In genomic region chr9:107381723-107382122, GRCm38 (mm10) we compare ENCODE assay signal across 8 mouse cellular contexts. TPM values are rescaled to one million over a fixed set of nuclear protein-coding genes. Genes with fewer than 3 reads are reported as not detected.
DNase-seq lines count a peak whose midpoint lies in the region; ATAC-seq lines count a peak whose summit lies in the region.

No protein-coding gene starts in this region.

- peaks cover 82% of the 10 kb centered on the region for H3K27me3 ChIP-seq in embryonic facial prominence, embryonic 14.5 days (replicated peaks; ENCODE audit: control insufficient read depth, insufficient read depth, low read length)

- 11% methylated on average over 8 of the region's 8 CpGs for WGBS in embryonic facial prominence, embryonic 14.5 days

- no peaks in the 10 kb centered on the region for H3K36me3 ChIP-seq in embryonic facial prominence, embryonic 14.5 days (ENCODE audit: control insufficient read depth, insufficient read depth, low read length)

- no peaks in the 10 kb centered on the region for H3K4me1 ChIP-seq in embryonic facial prominence, embryonic 14.5 days (ENCODE audit: control insufficient read depth, insufficient read depth, low read length)

- no peak overlapping the region for H3K27ac ChIP-seq in embryonic facial prominence, embryonic 14.5 days (replicated peaks; ENCODE audit: low read depth, low read length)

- ATAC-seq in embryonic facial prominence, embryonic 14.5 days (ENCODE audit: low read depth): no peak

- H3K4me3 ChIP-seq in embryonic facial prominence, embryonic 14.5 days (ENCODE audit: low read depth, low read length): no peak overlapping the region

- DNase-seq in kidney, postnatal 10 days: peak; percentile 75
- no peak for DNase-seq in kidney, adult 8-10 months
- peak; percentile 56 for DNase-seq in ZHBTc4 (ENCODE audit: low read depth, low spot score)
- DNase-seq in embryonic facial prominence, embryonic 14.5 days (ENCODE audit: low spot score): peak; percentile 60
- peak; percentile 48 for DNase-seq in lung, postnatal 10 days
- no peak for DNase-seq in right cerebral cortex, postnatal 4 days
- DNase-seq in cerebellum, postnatal 14 days: no peak
- no peak for DNase-seq in left cerebral cortex, adult 11 months (ENCODE audit: low spot score)

- H3K4me2 ChIP-seq in embryonic facial prominence, embryonic 14.5 days (ENCODE audit: low read depth, low read length): no peak overlapping the region

- H3K9me3 ChIP-seq in embryonic facial prominence, embryonic 14.5 days (ENCODE audit: control insufficient read depth, low read length): no peaks in the 10 kb centered on the region

- no peak overlapping the region for H3K9ac ChIP-seq in embryonic facial prominence, embryonic 14.5 days (ENCODE audit: low read depth, low read length)

RNA-seq across cellular contexts. Expression of gene Cacna2d2, which starts 17.7 kb away (rescaled TPM):
- polyA plus RNA-seq in embryonic facial prominence, embryonic 14.5 days (2014; fragmentation: Nextera tagmentation; extraction: Ambion mirVana): 0.88 and 0.93 TPM in 2 replicates

RNA-seq across cellular contexts. Expression of gene 6430571L13Rik, which starts 41.3 kb away (rescaled TPM):
- 0.96 and 1.2 TPM in 2 replicates for polyA plus RNA-seq in embryonic facial prominence, embryonic 14.5 days (2014; fragmentation: Nextera tagmentation; extraction: Ambion mirVana)

RNA-seq across cellular contexts. Expression of gene Hemk1, which starts 43.6 kb away (rescaled TPM):
- polyA plus RNA-seq in embryonic facial prominence, embryonic 14.5 days (2014; fragmentation: Nextera tagmentation; extraction: Ambion mirVana): 9.8 and 10.8 TPM in 2 replicates

Comparison
In these comparisons a context has a peak if more than half of its experiments do, and no peak if none do; other contexts are left out.
1. DNase-seq: peak in kidney, postnatal 10 days (single experiment), ZHBTc4 (single experiment), embryonic facial prominence, embryonic 14.5 days (single experiment) and lung, postnatal 10 days (single experiment); none in kidney, adult 8-10 months (0 of 2), right cerebral cortex, postnatal 4 days (single experiment), cerebellum, postnatal 14 days (0 of 2) and left cerebral cortex, adult 11 months (single experiment).